Mouse (Mus musculus): ENCODE measurements at regions not wholly inside any gene's neighbourhood (a gene's known extent, or its start where the extent isn't known, plus 50 kb on each side); places are given as distances from the start of the nearest gene placed in this dataset.

DNA sequence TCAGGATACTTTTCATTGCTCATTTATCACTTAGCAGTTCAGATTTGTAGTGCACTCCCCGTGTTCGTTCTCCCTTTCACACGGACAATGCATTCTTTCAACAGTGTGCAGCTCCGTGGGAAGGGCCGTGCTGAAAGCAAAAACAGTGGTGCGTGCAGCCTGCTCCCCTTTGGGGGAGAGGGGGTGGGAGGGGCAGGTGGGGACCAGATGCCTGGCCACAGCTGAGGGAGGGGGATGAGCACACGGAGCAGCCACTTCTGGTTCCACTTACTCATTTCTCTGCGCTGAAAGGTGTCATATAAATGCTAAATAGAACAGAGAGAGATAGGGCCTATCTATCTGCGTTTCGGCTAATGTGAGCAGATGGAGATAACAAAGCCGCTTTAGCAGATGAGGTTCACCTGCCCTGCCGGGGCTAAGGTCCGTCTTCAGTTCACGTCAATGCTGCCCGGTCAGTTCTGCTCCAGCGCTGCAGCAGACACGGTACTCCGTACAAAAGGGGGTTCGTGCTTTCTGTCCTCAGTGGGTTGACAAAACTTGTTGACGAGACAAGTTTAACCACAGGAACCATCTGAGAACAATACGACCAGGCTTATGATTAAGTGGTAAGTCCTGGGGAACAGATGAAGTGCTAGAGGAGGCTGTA, 245.9 kb downstream of the Gm10260 start:
- no peaks in the 10 kb centered on the region for H3K9me3 ChIP-seq (ENCODE audit: control insufficient read depth, low read length)
- no peak overlapping the region; the same call in 1 of the 2 replicates for H3K27ac ChIP-seq (ENCODE audit: low read depth, low read length)
- no peaks in the 10 kb centered on the region for H3K27me3 ChIP-seq (ENCODE audit: control insufficient read depth, insufficient read depth, low read length)
- WGBS: 32% methylated on average over 21 of the region's 21 CpGs
- 0 out of 2 replicates have a peak, but pooled peaks cover 9% of the 10 kb centered on the region for H3K4me1 ChIP-seq (ENCODE audit: control insufficient read depth, insufficient read depth, low read length)
- peak; percentile 46; the same call in 1 of the 2 replicates for ATAC-seq (ENCODE audit: low read depth)
- H3K4me3 ChIP-seq (ENCODE audit: low read depth, low read length): no peak overlapping the region
- no peak overlapping the region for H3K4me2 ChIP-seq (ENCODE audit: low read depth, low read length)
- H3K36me3 ChIP-seq (ENCODE audit: control insufficient read depth, insufficient read depth, low read length): no peaks in the 10 kb centered on the region
- H3K9ac ChIP-seq (replicated peaks; ENCODE audit: low read depth, low read length): no peak overlapping the region

DNA sequence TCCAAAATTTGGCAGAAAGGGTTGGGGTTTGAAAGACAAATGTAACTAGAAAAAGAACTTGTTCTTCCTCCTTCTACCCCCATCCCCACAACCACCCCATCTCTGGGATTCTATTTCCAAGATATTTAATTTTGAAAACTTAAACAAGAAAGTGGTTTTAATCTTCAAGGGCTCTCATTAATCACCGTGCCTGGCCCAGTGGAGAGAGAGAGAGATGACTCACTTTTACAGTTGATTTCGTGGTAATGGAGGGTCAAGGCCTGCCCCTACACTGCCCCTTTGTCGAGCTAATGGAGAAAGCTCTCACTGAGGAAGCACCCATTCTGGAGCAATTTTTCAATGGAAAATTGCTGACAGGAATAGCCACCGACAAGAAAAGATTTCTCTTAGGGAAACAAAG, 247.9 kb downstream of the Gm10260 start:
- 56% methylated on average over 4 of the region's 4 CpGs for WGBS
- Histone ChIP-seq H3K9me3 (ENCODE audit: control insufficient read depth, low read length) (no peaks in the 10 kb centered on the region), H3K4me1 (ENCODE audit: control insufficient read depth, insufficient read depth, low read length) (0 out of 2 replicates have a peak, but pooled peaks cover 9% of the 10 kb centered on the region)

DNA sequence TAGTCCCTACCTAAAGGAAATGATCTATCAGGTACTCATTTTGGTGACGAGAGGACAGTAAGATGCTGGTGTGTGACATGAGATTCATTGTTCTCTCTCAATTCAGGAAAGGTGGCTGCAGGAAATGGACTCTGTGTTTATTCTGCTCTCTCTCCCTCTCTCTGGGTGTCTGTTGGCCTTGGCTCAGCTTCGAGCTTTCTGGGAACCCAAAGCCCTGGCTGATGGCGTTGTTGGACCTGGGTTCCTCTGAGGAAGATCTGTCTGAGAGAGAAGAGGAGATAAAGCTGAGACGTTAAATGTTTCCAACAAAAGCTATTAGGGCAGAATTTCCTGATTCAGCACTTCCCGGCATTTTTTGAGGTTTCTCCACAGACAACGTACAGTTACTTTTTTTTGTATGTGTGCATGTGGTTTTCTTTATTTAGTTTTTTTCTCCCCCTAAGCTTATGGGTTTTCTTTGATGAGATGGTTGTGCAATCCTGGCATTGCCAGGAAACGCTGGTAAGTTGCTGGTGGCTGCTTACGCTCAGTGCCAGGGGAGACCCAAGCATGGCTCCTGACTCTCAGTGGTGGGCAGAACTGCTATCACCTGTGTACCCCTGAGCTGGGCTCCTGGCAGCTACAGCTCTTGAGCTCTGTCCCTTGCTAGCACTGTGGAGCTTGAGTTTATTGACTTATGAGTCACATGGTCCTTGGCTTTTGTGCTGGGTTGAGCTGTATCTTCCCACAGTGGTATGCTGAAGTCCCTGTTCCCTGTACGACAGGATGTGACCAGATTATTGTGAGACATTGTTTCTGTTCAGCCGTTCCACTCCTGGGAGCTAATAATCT, 249.8 kb downstream of the Gm10260 start:
- ATAC-seq (ENCODE audit: low read depth): no peak
- WGBS: 74% methylated on average over 10 of the region's 10 CpGs
- H3K9ac ChIP-seq (replicated peaks; ENCODE audit: low read depth, low read length): no peak overlapping the region

More for the DNA sequence above, 247.9 kb downstream of the Gm10260 start:
- Histone ChIP-seq H3K27ac (ENCODE audit: low read depth, low read length) (no peak overlapping the region), H3K4me3 (ENCODE audit: low read depth, low read length) (no peak overlapping the region), H3K27me3 (ENCODE audit: control insufficient read depth, insufficient read depth, low read length) (no peaks in the 10 kb centered on the region), H3K36me3 (ENCODE audit: control insufficient read depth, insufficient read depth, low read length) (no peaks in the 10 kb centered on the region), H3K9ac (replicated peaks; ENCODE audit: low read depth, low read length) (no peak overlapping the region), H3K4me2 (ENCODE audit: low read depth, low read length) (no peak overlapping the region)
- ATAC-seq (ENCODE audit: low read depth): no peak

DNA sequence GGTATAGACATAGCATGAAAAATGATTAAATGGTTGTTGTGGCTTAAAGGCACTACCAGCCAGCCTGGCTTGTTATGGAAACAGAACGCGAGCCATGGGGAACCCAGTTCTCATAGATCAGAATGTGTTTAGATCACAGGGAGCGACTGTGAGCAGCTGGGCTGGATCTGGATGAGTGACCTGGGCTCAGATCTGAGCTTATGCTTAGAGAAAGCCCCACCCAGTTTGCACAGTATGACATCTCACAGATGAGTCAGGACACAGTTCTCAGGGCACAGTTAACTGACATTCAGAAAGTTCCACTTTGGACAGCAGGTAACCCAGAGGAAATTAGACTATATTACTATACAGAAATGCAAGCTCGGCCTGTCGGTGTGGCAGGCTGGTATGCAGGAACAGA, 255.5 kb downstream of the Gm10260 start:
- WGBS: 77% methylated on average over 5 of the region's 5 CpGs
- no peaks in the 10 kb centered on the region for H3K9me3 ChIP-seq (ENCODE audit: control insufficient read depth, low read length)
- no peaks in the 10 kb centered on the region for H3K4me1 ChIP-seq (ENCODE audit: control insufficient read depth, insufficient read depth, low read length)
- H3K27ac ChIP-seq (ENCODE audit: low read depth, low read length): no peak overlapping the region
- H3K9ac ChIP-seq (replicated peaks; ENCODE audit: low read depth, low read length): no peak overlapping the region
- no peaks in the 10 kb centered on the region for H3K27me3 ChIP-seq (ENCODE audit: control insufficient read depth, insufficient read depth, low read length)
- H3K36me3 ChIP-seq (ENCODE audit: control insufficient read depth, insufficient read depth, low read length): no peaks in the 10 kb centered on the region
- H3K4me2 ChIP-seq (ENCODE audit: low read depth, low read length): no peak overlapping the region
- ATAC-seq (ENCODE audit: low read depth): no peak
- no peak overlapping the region for H3K4me3 ChIP-seq (ENCODE audit: low read depth, low read length)

More for the DNA sequence above, 249.8 kb downstream of the Gm10260 start:
- H3K27me3 ChIP-seq (ENCODE audit: control insufficient read depth, insufficient read depth, low read length): no peaks in the 10 kb centered on the region
- no peak overlapping the region for H3K4me2 ChIP-seq (ENCODE audit: low read depth, low read length)
- H3K4me3 ChIP-seq (ENCODE audit: low read depth, low read length): no peak overlapping the region
- H3K9me3 ChIP-seq (ENCODE audit: control insufficient read depth, low read length): no peaks in the 10 kb centered on the region
- H3K27ac ChIP-seq (ENCODE audit: low read depth, low read length): no peak overlapping the region
- no peaks in the 10 kb centered on the region for H3K36me3 ChIP-seq (ENCODE audit: control insufficient read depth, insufficient read depth, low read length)
- 0 out of 2 replicates have a peak, but pooled peaks cover 9% of the 10 kb centered on the region for H3K4me1 ChIP-seq (ENCODE audit: control insufficient read depth, insufficient read depth, low read length)

DNA sequence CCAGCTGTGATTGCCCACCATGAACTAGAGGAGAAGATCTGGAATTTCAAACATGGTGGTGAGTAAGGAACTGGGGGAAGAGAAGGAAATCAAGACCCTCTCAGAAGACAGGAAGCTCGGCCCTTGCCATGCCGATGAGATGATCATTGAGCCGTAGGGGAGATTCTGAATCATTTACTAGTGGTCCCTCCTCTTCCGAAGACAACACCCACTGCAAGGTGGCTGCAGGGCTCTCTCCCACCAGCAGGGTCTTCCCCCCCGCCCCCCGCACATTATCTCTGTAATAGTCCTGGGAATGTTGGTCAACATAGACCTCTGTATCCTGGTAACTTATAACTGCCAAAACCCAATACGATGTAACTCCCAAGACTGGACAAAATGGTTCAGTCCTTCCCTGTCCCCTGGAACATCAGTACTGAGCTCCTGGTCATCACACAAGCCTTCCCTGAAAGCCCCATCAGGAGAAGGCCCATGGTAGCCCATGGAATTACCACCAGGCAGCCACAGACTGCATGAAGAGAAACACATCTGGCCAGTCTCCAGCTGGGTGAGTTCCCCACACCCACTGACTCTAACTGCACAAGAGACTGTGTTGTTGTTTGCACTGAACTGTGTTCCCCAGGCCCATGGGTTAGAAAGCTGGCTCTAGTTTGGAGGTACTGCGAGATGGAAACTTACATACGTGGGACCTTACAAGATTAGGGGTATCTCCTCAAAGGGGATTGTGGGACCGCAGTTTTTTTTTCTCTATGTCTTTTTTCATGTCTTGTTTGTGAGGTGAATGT, 256.3 kb downstream of the Gm10260 start:
- WGBS: 93% methylated on average over 10 of the region's 10 CpGs
- Histone ChIP-seq H3K9me3 (ENCODE audit: control insufficient read depth, low read length) (no peaks in the 10 kb centered on the region), H3K4me2 (ENCODE audit: low read depth, low read length) (no peak overlapping the region), H3K9ac (replicated peaks; ENCODE audit: low read depth, low read length) (no peak overlapping the region), H3K27me3 (ENCODE audit: control insufficient read depth, insufficient read depth, low read length) (no peaks in the 10 kb centered on the region), H3K27ac (ENCODE audit: low read depth, low read length) (no peak overlapping the region), H3K4me3 (ENCODE audit: low read depth, low read length) (no peak overlapping the region), H3K36me3 (ENCODE audit: control insufficient read depth, insufficient read depth, low read length) (no peaks in the 10 kb centered on the region), H3K4me1 (ENCODE audit: control insufficient read depth, insufficient read depth, low read length) (no peaks in the 10 kb centered on the region)
- ATAC-seq (ENCODE audit: low read depth): no peak

DNA sequence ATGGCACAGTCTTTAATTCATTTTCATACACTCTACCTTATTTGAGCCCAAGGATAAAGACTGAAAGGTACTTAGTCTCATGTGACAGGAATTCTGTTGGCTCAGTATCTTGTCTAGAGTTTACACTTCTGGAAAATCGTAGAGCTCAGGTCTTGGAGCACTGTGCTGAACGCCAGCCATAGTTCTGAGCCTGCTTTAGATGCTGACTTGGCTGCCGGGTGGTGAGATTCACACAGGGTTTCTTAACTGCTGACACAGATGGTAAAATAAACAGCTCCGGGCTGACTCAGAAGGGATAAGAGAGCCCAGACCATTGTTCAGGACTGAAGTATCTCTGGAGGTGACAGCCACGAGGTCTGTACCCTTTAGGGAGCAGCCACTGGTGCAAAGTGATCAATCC, 257.0 kb downstream of the Gm10260 start:
- no peak overlapping the region for H3K27ac ChIP-seq (ENCODE audit: low read depth, low read length)
- no peak overlapping the region for H3K4me3 ChIP-seq (ENCODE audit: low read depth, low read length)
- H3K4me2 ChIP-seq (ENCODE audit: low read depth, low read length): no peak overlapping the region
- no peaks in the 10 kb centered on the region for H3K4me1 ChIP-seq (ENCODE audit: control insufficient read depth, insufficient read depth, low read length)
- no peak overlapping the region for H3K9ac ChIP-seq (replicated peaks; ENCODE audit: low read depth, low read length)
- H3K27me3 ChIP-seq (ENCODE audit: control insufficient read depth, insufficient read depth, low read length): no peaks in the 10 kb centered on the region
- H3K9me3 ChIP-seq (ENCODE audit: control insufficient read depth, low read length): no peaks in the 10 kb centered on the region
- ATAC-seq (ENCODE audit: low read depth): no peak
- no peaks in the 10 kb centered on the region for H3K36me3 ChIP-seq (ENCODE audit: control insufficient read depth, insufficient read depth, low read length)
- 82% methylated on average over 5 of the region's 5 CpGs for WGBS

DNA sequence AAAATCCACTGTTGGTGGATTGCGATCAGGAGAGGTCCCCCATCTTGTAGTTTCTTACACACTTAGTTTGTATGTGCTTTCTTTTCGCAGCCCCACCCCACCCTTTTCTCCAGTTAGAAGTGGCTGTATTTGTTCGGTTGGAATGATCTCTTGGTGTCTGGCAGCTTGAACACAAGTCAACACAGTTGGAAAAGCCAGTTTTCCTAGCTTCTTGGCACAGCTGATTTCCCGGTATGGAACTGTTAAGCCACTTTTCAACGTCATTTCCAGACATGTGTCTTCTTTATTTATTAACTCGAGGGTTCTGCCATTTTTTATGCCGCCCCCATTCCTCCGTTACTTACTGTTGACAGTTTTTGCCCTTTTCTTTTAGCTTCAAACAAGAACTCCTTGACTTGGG, 259.2 kb downstream of the Enc1 start:
- no peak overlapping the region for H3K9ac ChIP-seq (replicated peaks; ENCODE audit: low read depth, low read length)
- H3K36me3 ChIP-seq (ENCODE audit: control insufficient read depth, insufficient read depth, low read length): no peaks in the 10 kb centered on the region
- no peak for ATAC-seq (ENCODE audit: low read depth)
- no peak overlapping the region for H3K27ac ChIP-seq (ENCODE audit: low read depth, low read length)
- no peaks in the 10 kb centered on the region for H3K27me3 ChIP-seq (ENCODE audit: control insufficient read depth, insufficient read depth, low read length)
- H3K9me3 ChIP-seq (ENCODE audit: control insufficient read depth, low read length): no peaks in the 10 kb centered on the region
- H3K4me1 ChIP-seq (ENCODE audit: control insufficient read depth, insufficient read depth, low read length): no peaks in the 10 kb centered on the region
- no peak overlapping the region for H3K4me2 ChIP-seq (ENCODE audit: low read depth, low read length)
- WGBS: 90% methylated on average over 8 of the region's 8 CpGs
- H3K4me3 ChIP-seq (ENCODE audit: low read depth, low read length): no peak overlapping the region

DNA sequence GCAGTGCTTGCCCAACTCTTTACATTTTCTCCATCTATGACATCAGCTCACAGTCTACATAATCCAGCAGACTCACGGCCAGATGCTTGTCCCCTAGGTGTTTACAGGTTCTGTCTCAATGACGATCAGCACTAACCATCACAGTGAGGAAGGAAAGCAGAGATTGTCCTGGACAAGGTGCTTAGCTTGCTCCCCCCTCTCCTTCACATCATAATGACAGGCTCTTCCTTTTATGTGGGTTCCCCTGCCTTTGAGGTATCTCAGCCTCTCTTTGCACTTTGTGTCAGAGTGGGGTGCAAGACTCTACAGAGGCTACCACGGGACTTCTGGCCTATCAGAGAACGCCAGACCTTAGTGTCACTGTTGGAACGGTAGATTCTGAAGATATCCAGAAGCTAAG, 258.1 kb downstream of the Enc1 start:
- H3K4me1 ChIP-seq (ENCODE audit: control insufficient read depth, insufficient read depth, low read length): no peaks in the 10 kb centered on the region
- no peak for ATAC-seq (ENCODE audit: low read depth)
- H3K4me3 ChIP-seq (ENCODE audit: low read depth, low read length): no peak overlapping the region
- no peaks in the 10 kb centered on the region for H3K9me3 ChIP-seq (ENCODE audit: control insufficient read depth, low read length)
- H3K9ac ChIP-seq (replicated peaks; ENCODE audit: low read depth, low read length): no peak overlapping the region
- no peak overlapping the region for H3K27ac ChIP-seq (ENCODE audit: low read depth, low read length)
- H3K27me3 ChIP-seq (ENCODE audit: control insufficient read depth, insufficient read depth, low read length): no peaks in the 10 kb centered on the region
- 96% methylated on average over 5 of the region's 5 CpGs for WGBS
- H3K36me3 ChIP-seq (ENCODE audit: control insufficient read depth, insufficient read depth, low read length): no peaks in the 10 kb centered on the region
- H3K4me2 ChIP-seq (ENCODE audit: low read depth, low read length): no peak overlapping the region

DNA sequence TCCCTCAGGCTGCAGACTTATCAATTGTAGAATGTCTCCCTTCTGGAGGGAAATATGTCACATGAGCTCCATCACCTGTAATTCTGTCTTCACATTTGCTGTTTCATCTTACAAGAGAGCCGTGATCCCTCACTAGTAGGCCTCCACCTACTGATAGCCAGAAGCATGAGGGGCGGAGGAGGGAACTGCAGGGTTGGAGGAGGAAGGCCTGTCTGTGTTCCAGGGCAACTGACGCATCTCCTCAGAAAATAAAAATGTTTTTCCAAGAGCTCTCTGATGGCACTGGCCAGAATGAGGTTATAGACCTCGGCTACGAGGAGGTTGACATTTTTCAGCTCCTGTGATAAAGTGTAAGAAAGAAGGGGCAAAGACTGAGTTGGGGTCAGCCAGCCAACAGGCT, 257.0 kb downstream of the Enc1 start:
- H3K9ac ChIP-seq (replicated peaks; ENCODE audit: low read depth, low read length): no peak overlapping the region
- no peaks in the 10 kb centered on the region for H3K27me3 ChIP-seq (ENCODE audit: control insufficient read depth, insufficient read depth, low read length)
- no peak overlapping the region for H3K4me3 ChIP-seq (ENCODE audit: low read depth, low read length)
- no peaks in the 10 kb centered on the region for H3K9me3 ChIP-seq (ENCODE audit: control insufficient read depth, low read length)
- no peak overlapping the region for H3K4me2 ChIP-seq (ENCODE audit: low read depth, low read length)
- H3K27ac ChIP-seq (ENCODE audit: low read depth, low read length): no peak overlapping the region
- WGBS: 92% methylated on average over 5 of the region's 5 CpGs
- H3K4me1 ChIP-seq (ENCODE audit: control insufficient read depth, insufficient read depth, low read length): no peaks in the 10 kb centered on the region
- no peak for ATAC-seq (ENCODE audit: low read depth)
- H3K36me3 ChIP-seq (ENCODE audit: control insufficient read depth, insufficient read depth, low read length): no peaks in the 10 kb centered on the region
